Mouse (Mus musculus) B cell, adult 2 months (primary cell): ENCODE data around the gene Gpi1.
A peak's percentile ranks its signal among the peaks of the same experiment; 100 is the strongest.

ENCODE experiments used
- DNase-seq, 2 experiments: peaks; one replicate each; pipeline ENCODE4 v3.0.0; 2022

The Gpi1 gene

GRCm38 (mm10) chr7:34176241-34176640 is 53.9 kb downstream of the Gpi1 start:
- DNase-seq: peak; percentile 45 to 52

GRCm38 (mm10) chr7:34172251-34172650 is 57.9 kb downstream of the Gpi1 start:
- no peak for DNase-seq

- DNase-seq: no peak
These were observed 60.7 kb downstream of the Gpi1 start, which contains the start of gene Uba2 for GRCm38 (mm10) chr7:34169454-34169853. Uba2 (minus strand) TSS chr7:34169599.

- DNase-seq: peak; percentile 93 to 94
These were observed 61.5 kb downstream of the Gpi1 start for GRCm38 (mm10) chr7:34168470-34169251.

- DNase-seq: no peak
These were observed 62.2 kb downstream of the Gpi1 start for GRCm38 (mm10) chr7:34167766-34168469.

- peak; percentile 67 to 70 for DNase-seq
These were observed 63.3 kb downstream of the Gpi1 start for GRCm38 (mm10) chr7:34166850-34167249.

- peak in 1 of 2 experiments; percentile 6 for DNase-seq
These were observed 64.1 kb downstream of the Gpi1 start for GRCm38 (mm10) chr7:34165999-34166398.

GRCm38 (mm10) chr7:34164671-34165070 is 65.5 kb downstream of the Gpi1 start:
- DNase-seq: no peak

GRCm38 (mm10) chr7:34159167-34159566 is 71.0 kb downstream of the Gpi1 start:
- DNase-seq: no peak

- DNase-seq: no peak
These were observed 72.1 kb downstream of the Gpi1 start for GRCm38 (mm10) chr7:34157994-34158393.
